Comparison of ENCODE assay signal across 8 mouse cellular contexts in the genomic region with DNA sequence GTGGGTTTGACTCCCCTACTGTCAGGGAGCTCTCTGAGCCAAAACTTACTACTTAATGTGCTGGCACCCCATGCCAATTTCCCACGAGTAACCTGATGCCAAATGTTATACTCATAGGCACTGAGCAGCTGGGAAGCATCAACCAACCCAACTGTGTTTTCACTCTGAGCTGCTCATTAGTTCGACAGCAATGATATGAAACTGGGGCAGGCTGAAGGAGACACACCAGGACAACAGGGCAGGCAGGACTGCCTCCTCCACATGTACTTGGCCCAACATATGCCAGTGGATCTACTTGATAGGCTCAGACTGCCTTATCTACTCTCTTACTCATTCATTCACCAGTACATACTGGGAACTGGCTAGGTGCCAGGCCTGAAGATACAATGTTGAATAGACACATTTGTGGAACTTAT. TPM values are rescaled to one million over a fixed set of nuclear protein-coding genes. Genes with fewer than 3 reads are reported as not detected.
DNase-seq lines count a peak whose midpoint lies in the region; ATAC-seq and TF ChIP-seq lines count a peak whose summit lies in the region.

No protein-coding gene starts in this region.

- H3K4me1 ChIP-seq in cerebellum, adult 2 months (ENCODE audit: control insufficient read depth, insufficient read depth, low read length) = no peaks in the 10 kb centered on the region
- H3K4me1 ChIP-seq in liver, postnatal 0 days (ENCODE audit: insufficient read depth) = peaks cover 7% of the 10 kb centered on the region; the same call in 1 of the 2 replicates
- H3K4me1 ChIP-seq in liver, embryonic 11.5 days (replicated peaks; ENCODE audit: control insufficient read depth, insufficient read depth, low read length) = no peaks in the 10 kb centered on the region

- H3K4me3 ChIP-seq in cerebellum, adult 2 months (replicated peaks; ENCODE audit: insufficient read depth, low read depth, low read length) = no peak overlapping the region
- H3K4me3 ChIP-seq in liver, postnatal 0 days (ENCODE audit: low read depth, low read length) = no peak overlapping the region
- H3K4me3 ChIP-seq in liver, embryonic 11.5 days (ENCODE audit: low read depth, low read length) = no peak overlapping the region

- DNase-seq in cerebellum, postnatal 10 days = peak; percentile 38 to 47
- DNase-seq in cerebellum, adult 2 months = no peak
- DNase-seq in liver, postnatal 0 days = peak; percentile 35
- DNase-seq in liver, embryonic 11.5 days (ENCODE audit: low spot score) = no peak
- peak; percentile 26 to 35 for DNase-seq in frontal cortex, postnatal 36 days (ENCODE audit: low spot score in 2 of 2)
- DNase-seq in right cerebral cortex, postnatal 4 days = peak; percentile 33
- DNase-seq in retina, postnatal 1 day = no peak
- DNase-seq in spleen, adult 12 weeks (ENCODE audit: low spot score) = no peak

- no peak for TF ChIP-seq POLR2A in cerebellum, adult 2 months (IDR thresholded peaks at IDR 0.05; ENCODE audit: borderline replicate concordance, insufficient read depth, low read length)

- WGBS in cerebellum, adult 2 months = 7% methylated on average over 2 of the region's 2 CpGs
- WGBS in liver, postnatal 0 days (ENCODE audit: insufficient replicate concordance) = 55% methylated on average over 2 of the region's 2 CpGs
- 71% methylated on average over 2 of the region's 2 CpGs for WGBS in liver, embryonic 11.5 days

- TF ChIP-seq CTCF in cerebellum, adult 2 months (IDR thresholded peaks at IDR 0.05; ENCODE audit: borderline replicate concordance, insufficient read depth, low read depth, low read length) = no peak
- TF ChIP-seq CTCF in liver, postnatal 0 days (IDR thresholded peaks at IDR 0.05; ENCODE audit: low read depth) = no peak

- H3K27me3 ChIP-seq in cerebellum, adult 2 months (ENCODE audit: control insufficient read depth, insufficient read depth, low read length) = no peaks in the 10 kb centered on the region
- H3K27me3 ChIP-seq in liver, postnatal 0 days (ENCODE audit: insufficient read depth, low read length) = no peaks in the 10 kb centered on the region
- H3K27me3 ChIP-seq in liver, embryonic 11.5 days (replicated peaks; ENCODE audit: control insufficient read depth, insufficient read depth, low read length) = no peaks in the 10 kb centered on the region

- H3K36me3 ChIP-seq in liver, postnatal 0 days (replicated peaks; ENCODE audit: insufficient read depth, low read length) = peaks cover 78% of the 10 kb centered on the region
- H3K36me3 ChIP-seq in liver, embryonic 11.5 days (ENCODE audit: control insufficient read depth, insufficient read depth, low read length) = peaks cover 58% of the 10 kb centered on the region

- no peak overlapping the region for H3K4me2 ChIP-seq in liver, postnatal 0 days (ENCODE audit: low read depth, low read length)
- H3K4me2 ChIP-seq in liver, embryonic 11.5 days = no peak overlapping the region

- TF ChIP-seq EP300 in liver, postnatal 0 days (IDR thresholded peaks at IDR 0.05; ENCODE audit: low read depth) = peak; percentile 5; the same call in 1 of the 2 replicates

- no peaks in the 10 kb centered on the region for H3K9me3 ChIP-seq in liver, postnatal 0 days (ENCODE audit: low read length)
- no peaks in the 10 kb centered on the region for H3K9me3 ChIP-seq in liver, embryonic 11.5 days (ENCODE audit: control insufficient read depth, low read length)

- peak; percentile 56 for ATAC-seq in liver, postnatal 0 days
- no peak for ATAC-seq in liver, embryonic 11.5 days (replicated peaks; ENCODE audit: low FRiP score)

- H3K27ac ChIP-seq in cerebellum, adult 2 months (ENCODE audit: insufficient read depth, low read length) = no peak overlapping the region
- H3K27ac ChIP-seq in liver, postnatal 0 days (ENCODE audit: low read depth) = no peak overlapping the region
- H3K27ac ChIP-seq in liver, embryonic 11.5 days (ENCODE audit: low read depth, low read length) = no peak overlapping the region

- no peak overlapping the region for H3K9ac ChIP-seq in liver, postnatal 0 days (replicated peaks)
- H3K9ac ChIP-seq in liver, embryonic 11.5 days (ENCODE audit: low read depth, low read length) = no peak overlapping the region

RNA-seq across cellular contexts. Expression of gene Tm9sf4, which starts 25.1 kb away (rescaled TPM):
- 78.6 and 82.5 TPM in 2 replicates for polyA plus RNA-seq in cerebellum, adult 2 months (2012; rRNA removed)
- 24.4 and 24.7 TPM in 2 replicates for polyA plus RNA-seq in liver, postnatal 0 days (2015; fragmentation: Nextera tagmentation; extraction: Ambion mirVana)
- 65.4 and 71.4 TPM in 2 replicates for polyA plus RNA-seq in liver, embryonic 11.5 days (2014; fragmentation: Nextera tagmentation; extraction: Ambion mirVana)

RNA-seq across cellular contexts. Expression of gene Tspyl3, which starts 39.1 kb away (rescaled TPM):
- polyA plus RNA-seq in cerebellum, adult 2 months (2012; rRNA removed) = 20.0 and 20.1 TPM in 2 replicates
- 1.1 TPM in 2 replicates for polyA plus RNA-seq in liver, postnatal 0 days (2015; fragmentation: Nextera tagmentation; extraction: Ambion mirVana)
- 6.5 and 6.8 TPM in 2 replicates for polyA plus RNA-seq in liver, embryonic 11.5 days (2014; fragmentation: Nextera tagmentation; extraction: Ambion mirVana)

RNA-seq across cellular contexts. Expression of gene Plagl2, which starts 55.0 kb away (rescaled TPM):
- 4.8 and 5.5 TPM in 2 replicates for polyA plus RNA-seq in cerebellum, adult 2 months (2012; rRNA removed)
- polyA plus RNA-seq in liver, postnatal 0 days (2015; fragmentation: Nextera tagmentation; extraction: Ambion mirVana) = 4.3 and 4.4 TPM in 2 replicates
- 45.2 and 45.9 TPM in 2 replicates for polyA plus RNA-seq in liver, embryonic 11.5 days (2014; fragmentation: Nextera tagmentation; extraction: Ambion mirVana)

RNA-seq across cellular contexts. Expression of gene Pofut1, which starts 55.1 kb away (rescaled TPM):
- 18.8 and 19.1 TPM in 2 replicates for polyA plus RNA-seq in cerebellum, adult 2 months (2012; rRNA removed)
- 1.4 and 1.7 TPM in 2 replicates for polyA plus RNA-seq in liver, postnatal 0 days (2015; fragmentation: Nextera tagmentation; extraction: Ambion mirVana)
- polyA plus RNA-seq in liver, embryonic 11.5 days (2014; fragmentation: Nextera tagmentation; extraction: Ambion mirVana) = 6.3 and 8.0 TPM in 2 replicates

Comparison
In these comparisons a context has a peak if more than half of its experiments do, and no peak if none do; other contexts are left out.
1. DNase-seq: peak in cerebellum, postnatal 10 days (2 of 2), liver, postnatal 0 days (single experiment), frontal cortex, postnatal 36 days (2 of 2) and right cerebral cortex, postnatal 4 days (single experiment); none in cerebellum, adult 2 months (0 of 2), liver, embryonic 11.5 days (single experiment), retina, postnatal 1 day (single experiment) and spleen, adult 12 weeks (single experiment).